ENCODE assay signal across 25 mouse cellular contexts in the genomic region with DNA sequence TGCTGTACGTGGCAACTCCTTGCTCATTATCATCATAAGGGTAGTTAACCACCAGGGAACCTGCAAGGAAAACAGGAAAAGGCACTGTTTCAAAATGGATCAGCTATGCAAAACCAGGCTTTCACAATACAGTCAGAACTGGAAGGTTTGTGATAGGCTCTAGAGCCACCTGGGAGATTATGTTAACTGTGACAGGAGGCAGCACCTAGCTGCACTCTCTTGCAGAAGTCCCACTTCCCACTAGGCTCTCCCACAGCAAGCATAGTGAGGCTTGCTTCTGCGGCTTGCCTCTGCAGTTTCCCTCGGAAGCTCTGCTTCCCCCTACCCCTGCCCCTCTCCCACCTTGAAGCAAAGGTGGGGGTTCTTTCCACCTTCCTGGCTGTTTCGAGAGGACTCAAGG.
"Had no signal": no experiment of that assay in that cellular context is flagged by ENCODE, and none has a peak within 500 bp of the region (broad histone marks: within the 10 kb centered on the region; RNA-seq: fewer than 3 reads in every experiment).

No protein-coding gene starts in this region.

- H3K4me3 ChIP-seq: gastrocnemius, adult 2 months; heart, embryonic 10.5 days; heart, embryonic 12.5 days; hindbrain, embryonic 10.5 days; hindbrain, embryonic 12.5 days; kidney, embryonic 15.5 days; layer of hippocampus, adult 2 months; left cerebral cortex, adult 2 months; liver, embryonic 13.5 days; liver, embryonic 15.5 days had no signal

- H3K4me2 ChIP-seq: heart, embryonic 12.5 days; hindbrain, embryonic 12.5 days; hindbrain, embryonic 14.5 days; kidney, embryonic 15.5 days; liver, embryonic 11.5 days; liver, embryonic 13.5 days; liver, embryonic 15.5 days had no signal

- H3K9ac ChIP-seq: heart, embryonic 12.5 days; hindbrain, embryonic 12.5 days; hindbrain, embryonic 14.5 days; kidney, embryonic 15.5 days; liver, embryonic 13.5 days; liver, embryonic 15.5 days had no signal

- H3K27ac ChIP-seq: gastrocnemius, adult 2 months; heart, embryonic 10.5 days; hindbrain, embryonic 10.5 days; hindbrain, embryonic 12.5 days; hindbrain, embryonic 14.5 days; kidney, embryonic 15.5 days; kidney, postnatal 0 days; layer of hippocampus, adult 2 months; left cerebral cortex, adult 2 months; liver, embryonic 13.5 days; liver, embryonic 15.5 days had no signal

- ATAC-seq: hindbrain, embryonic 16.5 days; intestine, embryonic 16.5 days had no signal

- H3K4me1 ChIP-seq: heart, embryonic 10.5 days; hindbrain, embryonic 10.5 days; hindbrain, embryonic 12.5 days; kidney, embryonic 15.5 days; liver, embryonic 13.5 days; liver, embryonic 15.5 days had no signal

- H3K9me3 ChIP-seq: heart, embryonic 10.5 days; heart, embryonic 12.5 days; hindbrain, embryonic 10.5 days; hindbrain, embryonic 12.5 days; kidney, embryonic 15.5 days; liver, embryonic 13.5 days; liver, embryonic 15.5 days had no signal

- H3K27me3 ChIP-seq: heart, embryonic 12.5 days; hindbrain, embryonic 12.5 days; kidney, embryonic 15.5 days; liver, embryonic 13.5 days; liver, embryonic 15.5 days had no signal

- DNase-seq: gastrocnemius, adult 2 months; gastrocnemius, postnatal 10 days; gastrocnemius, postnatal 25 days; heart, postnatal 10 days; heart, postnatal 4 days; kidney, adult 11 months; kidney, adult 2 months; kidney, adult 9 months; kidney, postnatal 14 days; kidney, postnatal 36 days; liver; liver, embryonic 13.5 days had no signal
